Mouse (Mus musculus) Muller cell, postnatal 12 days (primary cell): ENCODE data around the gene Smap2.
"Not testable (repeated sequence)": the region's sequence is repeated elsewhere in the genome, so short reads cannot be mapped to it uniquely, and the experiment has no call there.

Experiments used
- DNase-seq: peaks from one replicate; pipeline ENCODE4 v3.0.0-alpha.2; 2015; ENCODE audit errors: inconsistent ontology term

The Smap2 gene

DNA sequence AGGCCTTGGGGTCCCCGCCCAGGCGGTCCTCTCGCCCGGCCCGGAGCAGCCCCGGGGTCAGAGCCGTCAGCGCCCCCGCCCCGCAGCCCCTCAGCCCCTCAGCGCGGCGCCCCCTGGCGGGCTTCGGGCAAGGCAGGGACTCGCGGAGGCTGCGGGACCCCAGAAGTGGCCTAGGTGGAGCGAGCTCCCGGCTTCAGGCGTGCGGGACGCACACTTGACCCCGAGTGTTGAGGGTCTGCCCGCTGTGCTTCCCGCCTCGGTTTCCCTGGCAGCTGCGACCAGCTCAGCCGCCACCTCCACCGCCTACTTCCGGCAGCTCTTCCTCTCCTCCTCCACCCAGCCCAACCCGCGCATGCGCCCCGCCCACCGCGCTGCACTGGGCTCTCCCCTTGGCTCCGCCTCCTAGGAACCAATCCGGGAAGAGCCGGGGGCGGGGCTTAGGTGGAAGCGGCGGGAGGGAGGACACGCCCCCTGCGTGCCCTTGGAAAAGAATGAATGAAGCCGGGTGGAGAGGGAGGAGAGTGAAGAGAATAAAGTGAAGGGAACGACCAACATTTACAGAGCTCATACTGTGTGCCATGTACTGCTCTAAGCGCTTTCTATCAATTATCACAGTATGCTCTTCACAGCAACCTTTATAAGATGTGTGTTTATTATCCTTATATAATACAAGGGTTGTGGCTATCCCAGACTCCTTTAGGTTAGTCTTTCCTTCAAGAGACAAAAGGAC, at the start of gene Smap2:
Gene Smap2 (minus strand): TSS at position 320 of the 730 bp plus-strand sequence.
- peak; percentile 99 for DNase-seq

- no peak for DNase-seq
These were observed 48.3 kb upstream of the Smap2 start for GRCm38 (mm10) chr4:121065336-121065735.

GRCm38 (mm10) chr4:121059218-121059617, 42.2 kb upstream of the Smap2 start:
- not testable (repeated sequence) for DNase-seq

DNA sequence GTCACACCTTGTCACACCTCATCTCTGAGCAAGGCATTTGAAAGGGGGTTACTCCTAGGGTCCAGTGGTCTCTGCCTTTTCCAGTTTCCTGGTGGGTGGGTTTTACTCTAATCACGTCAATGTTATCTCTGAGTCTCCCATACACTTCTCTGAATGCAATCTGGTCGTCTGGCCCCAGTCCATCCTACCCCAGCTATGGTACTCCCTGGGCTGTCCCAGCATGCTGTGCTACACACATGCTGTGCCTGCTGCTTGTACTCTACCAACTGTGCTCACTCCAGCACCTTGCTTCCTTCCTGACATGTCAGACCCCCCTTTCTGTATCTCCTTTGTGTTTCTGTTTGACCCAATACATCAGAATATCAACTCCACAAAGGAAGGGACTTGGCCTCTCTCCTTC, 40.0 kb upstream of the Smap2 start:
- DNase-seq: no peak

DNA sequence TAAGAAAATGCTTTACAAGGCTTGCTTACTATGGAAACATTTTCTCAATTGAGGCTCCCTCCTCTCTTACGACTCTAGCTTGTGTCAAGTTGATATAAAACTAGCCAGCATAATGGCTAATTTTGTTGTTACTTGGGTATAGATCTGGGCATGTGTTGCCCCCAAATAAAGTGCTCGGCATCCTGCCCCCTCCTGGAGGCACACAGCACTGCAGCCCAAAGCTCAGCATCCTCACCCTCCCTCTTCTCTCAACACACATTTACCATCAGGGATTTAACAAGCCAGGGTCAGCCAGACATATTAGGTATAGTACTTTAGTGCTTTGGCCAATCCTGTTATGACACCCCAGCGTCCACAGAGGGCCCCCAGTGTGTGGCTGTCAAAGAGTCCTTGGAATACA, 39.3 kb upstream of the Smap2 start:
- no peak for DNase-seq

DNA sequence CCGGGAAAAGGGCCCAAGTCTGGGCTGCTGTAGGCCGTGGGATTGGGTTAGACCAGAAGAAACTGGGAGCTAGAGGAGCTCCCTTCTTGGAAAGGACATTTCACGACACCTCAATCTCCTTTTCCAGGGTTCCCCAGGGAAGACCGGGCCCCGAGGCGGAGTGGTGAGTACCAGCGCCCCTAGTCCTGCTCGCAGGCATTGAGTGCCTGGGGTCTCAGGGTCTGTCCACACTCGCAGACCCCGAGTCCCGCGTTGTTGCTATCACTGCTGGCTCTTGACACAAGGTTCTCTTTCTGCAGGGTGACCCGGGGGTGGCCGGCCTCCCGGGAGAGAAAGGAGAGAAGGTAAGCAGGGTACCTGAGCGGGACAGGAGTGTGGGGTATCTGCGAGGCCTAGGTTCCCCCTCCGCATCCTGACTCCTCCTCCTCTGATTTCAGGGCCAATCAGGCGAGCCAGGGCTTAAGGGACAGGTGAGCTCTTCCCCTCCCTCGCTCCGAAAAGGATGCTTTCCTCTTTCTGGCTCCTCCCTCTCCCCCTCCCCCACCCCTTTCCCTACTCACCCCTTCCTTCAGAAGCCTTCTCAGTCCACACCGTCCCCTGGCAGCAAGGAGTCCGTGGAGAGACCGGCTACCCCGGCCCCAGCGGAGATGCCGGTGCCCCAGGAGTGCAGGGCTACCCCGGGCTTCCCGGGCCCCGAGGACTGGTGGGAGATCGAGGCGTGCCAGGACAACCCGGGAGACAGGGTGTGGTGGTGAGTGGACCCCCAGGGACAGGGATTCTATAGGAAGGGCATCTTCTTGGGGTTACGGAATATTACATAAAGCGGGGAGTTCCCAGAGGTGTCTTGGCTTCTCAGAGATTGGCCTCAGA, 35.6 kb upstream of the Smap2 start:
- DNase-seq: no peak

DNA sequence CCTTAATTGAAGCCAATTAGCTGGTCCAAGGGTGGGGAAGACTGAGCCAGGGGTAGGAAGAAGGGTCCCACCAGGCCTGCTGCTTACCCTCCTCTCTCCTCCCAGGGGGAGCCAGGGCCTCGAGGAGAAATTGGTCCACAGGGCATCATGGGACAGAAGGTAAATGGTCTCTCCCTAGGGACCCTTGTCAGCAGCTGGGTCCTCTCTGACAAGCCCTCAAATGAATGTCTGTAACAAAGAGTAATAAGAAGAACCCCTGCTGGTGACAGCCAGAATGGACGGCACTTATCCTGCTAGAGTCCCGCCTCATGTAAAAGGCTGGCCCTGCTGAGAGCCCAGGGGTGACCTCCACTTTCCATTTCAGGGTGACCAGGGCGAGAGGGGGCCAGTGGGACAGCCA, 34.8 kb upstream of the Smap2 start:
- DNase-seq: no peak

GRCm38 (mm10) chr4:121042946-121043345, 25.9 kb upstream of the Smap2 start:
- DNase-seq: no peak

DNA sequence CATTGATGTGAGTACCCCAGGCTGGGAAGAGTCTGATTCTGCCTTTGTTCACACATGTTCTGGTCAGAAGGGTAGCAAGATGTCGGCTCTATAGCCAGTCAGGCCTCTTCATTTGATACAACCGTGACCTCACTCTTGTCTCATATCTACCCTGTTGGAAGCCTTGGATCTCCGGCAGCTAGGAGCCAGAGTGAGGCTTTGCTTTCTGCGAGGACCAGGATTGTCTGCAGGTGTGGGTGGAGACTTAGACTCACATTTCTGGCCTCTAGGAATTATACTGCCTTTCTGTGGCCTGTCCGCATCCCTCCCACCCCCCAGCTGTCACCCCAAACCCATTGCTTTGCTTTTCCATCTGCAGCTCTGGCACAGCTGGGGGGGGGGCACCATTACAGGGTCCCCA, 25.4 kb upstream of the Smap2 start:
- DNase-seq: no peak

GRCm38 (mm10) chr4:121040897-121041671, 24.0 kb upstream of the Smap2 start:
- peak; percentile 65 for DNase-seq

- no peak for DNase-seq
These were observed 23.3 kb upstream of the Smap2 start for GRCm38 (mm10) chr4:121040323-121040722.

- peak; percentile 68 for DNase-seq
These were observed 22.5 kb upstream of the Smap2 start, which contains the start of gene Col9a2 for GRCm38 (mm10) chr4:121039331-121040115. Col9a2 (plus strand) TSS chr4:121039385.

- DNase-seq: no peak
These were observed 16.0 kb upstream of the Smap2 start for GRCm38 (mm10) chr4:121033006-121033405.

GRCm38 (mm10) chr4:121031440-121031839, 14.4 kb upstream of the Smap2 start:
- no peak for DNase-seq

DNA sequence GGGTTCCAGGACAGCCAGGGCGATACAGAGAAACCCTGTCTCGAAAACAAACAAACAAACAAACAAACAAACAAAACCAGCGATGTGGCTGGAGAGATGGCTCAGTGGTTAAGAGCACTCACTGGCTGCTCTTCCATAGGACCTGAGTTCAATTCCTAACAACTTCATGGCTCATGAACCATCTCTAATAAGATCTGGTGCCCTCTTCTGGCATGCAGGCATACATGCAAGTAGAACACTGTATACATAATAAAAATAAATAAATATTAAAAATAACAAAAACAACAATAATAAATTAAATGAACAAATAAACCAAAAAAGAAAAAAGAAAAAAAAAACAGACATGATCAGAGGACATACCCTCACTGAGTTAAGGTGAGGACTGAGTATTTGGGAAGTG, 12.6 kb upstream of the Smap2 start:
- no peak for DNase-seq

DNA sequence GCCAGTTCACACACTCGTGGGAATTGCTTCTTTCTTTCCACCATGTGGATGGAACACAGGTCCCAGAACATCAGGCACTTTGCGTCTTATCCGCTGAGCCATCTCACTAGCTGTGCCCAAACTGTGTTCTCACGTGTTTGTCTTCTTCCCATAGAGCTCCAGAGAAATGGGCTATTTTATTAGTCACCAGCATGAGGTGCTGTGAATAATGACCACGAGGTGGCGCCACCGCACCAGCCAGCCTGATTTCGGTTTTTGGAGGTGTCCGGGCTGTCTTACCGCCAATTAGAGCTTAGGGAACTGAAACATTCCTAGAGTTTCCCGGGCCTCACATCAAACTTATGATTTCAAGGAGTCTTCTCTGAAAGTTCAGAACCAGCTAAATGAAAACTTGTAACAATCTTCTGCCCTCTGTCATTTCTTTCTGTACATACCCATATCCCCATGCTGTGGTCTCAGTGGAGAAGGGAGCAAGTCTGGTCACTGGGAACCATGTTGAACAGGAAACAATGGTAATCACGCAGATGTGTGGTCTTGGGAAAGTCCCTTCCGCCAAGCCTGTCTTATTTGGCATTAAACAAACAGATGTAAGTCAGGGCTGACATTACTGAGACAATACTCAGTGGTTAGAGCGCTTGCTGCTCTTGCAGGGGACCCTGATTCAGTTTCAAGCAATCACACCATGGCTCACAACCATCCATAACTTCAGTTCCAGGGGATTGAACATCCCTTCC, 11.8 kb upstream of the Smap2 start:
- peak; percentile 63 for DNase-seq

- DNase-seq: no peak
These were observed 11.1 kb upstream of the Smap2 start for GRCm38 (mm10) chr4:121028146-121028545.

GRCm38 (mm10) chr4:121025681-121026080, 8.6 kb upstream of the Smap2 start:
- no peak for DNase-seq

DNA sequence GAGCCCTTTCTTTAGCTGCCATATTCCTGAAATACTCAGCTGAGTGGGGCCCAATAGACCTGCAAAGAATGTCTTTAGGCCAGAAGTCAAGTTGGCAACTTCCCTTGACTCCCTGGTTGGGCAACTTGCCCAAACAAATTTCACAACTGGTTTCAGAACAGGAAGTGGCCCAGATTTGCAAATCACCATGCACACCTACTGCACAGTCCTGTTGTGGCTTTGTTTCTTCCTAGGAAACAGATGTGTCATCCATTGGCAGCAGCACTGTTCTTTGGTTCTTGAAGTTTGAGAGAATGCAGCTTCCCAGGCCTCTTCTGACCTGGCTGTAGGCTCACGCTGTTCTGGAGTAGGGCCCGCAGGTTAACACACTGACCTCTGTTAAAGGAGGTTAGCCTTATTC, 6.9 kb upstream of the Smap2 start:
- DNase-seq: peak; percentile 45

- no peak for DNase-seq
These were observed 6.4 kb upstream of the Smap2 start for GRCm38 (mm10) chr4:121023464-121023863.

DNA sequence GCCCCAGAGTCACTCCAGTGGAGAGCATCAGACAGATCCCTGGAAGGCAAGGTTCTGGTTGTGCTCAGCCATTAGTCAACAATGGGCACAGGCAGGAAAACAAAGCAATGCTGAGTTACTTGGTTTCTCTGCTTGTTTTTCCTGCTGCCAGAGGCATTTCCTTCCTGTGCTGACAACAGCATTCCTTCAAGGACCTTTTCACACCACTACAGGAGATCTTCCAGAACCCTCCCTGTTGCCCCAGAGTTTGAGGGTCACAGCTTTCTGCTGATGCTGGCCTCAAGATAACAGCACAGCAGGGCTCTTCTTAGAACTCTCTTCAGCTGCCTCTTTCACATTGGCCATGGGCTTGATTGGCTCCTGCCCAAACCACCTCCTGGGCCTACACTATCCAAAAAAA, 4.9 kb upstream of the Smap2 start:
- peak; percentile 60 for DNase-seq
